Mouse (Mus musculus) E14TG2a.4 (cell line): ENCODE data around the gene Psip1.

ENCODE experiments used
- CTCF ChIP-seq: conservative IDR thresholded peaks from 2 replicates; pipeline ENCODE4 v1.5.1; 2014; ENCODE audit warnings: low read length
- NANOG ChIP-seq: IDR thresholded peaks from 2 replicates; pipeline ENCODE4 v1.6.1; 2014; ENCODE audit warnings: borderline replicate concordance, low read length, mixed read lengths

DNA sequence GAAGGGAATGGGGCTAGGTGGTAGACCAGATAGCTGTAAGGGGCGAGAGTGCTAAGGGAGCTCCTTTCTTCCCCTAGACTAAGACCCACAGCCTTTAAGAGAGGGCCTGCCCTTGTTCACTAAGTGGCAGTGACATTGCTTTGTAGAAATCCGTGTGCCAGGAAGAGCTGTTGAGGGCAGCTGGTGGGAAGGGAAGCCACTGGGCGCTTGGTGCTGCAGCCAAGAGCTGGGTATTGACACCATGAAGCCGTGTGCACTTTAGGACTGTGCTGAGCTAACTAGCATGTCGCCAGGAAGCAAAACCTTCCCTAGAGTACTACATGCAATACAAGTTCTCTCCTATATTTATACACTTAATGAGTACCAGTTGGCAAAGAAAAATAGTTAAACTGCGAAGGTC lies 62.6 kb downstream of the Psip1 start:
- no peak for TF ChIP-seq CTCF
- TF ChIP-seq NANOG, result no peak
